Mouse (Mus musculus) T-cell, adult 66 days (primary cell): ENCODE results near the gene Ift74. TPM values are rescaled to one million over a fixed set of nuclear protein-coding genes. Genes with fewer than 3 reads are reported as not detected.

Experiments
- total RNA-seq, 2 experiments: library from RNA; stranded (reverse); gene quantifications; 3 replicates in 1 of 2; 4 replicates in 1 of 2; pipeline ENCODE4 v1.2.4; 2023

Gene Ift74
- 1 to 10 TPM; 3.3 to 3.5 TPM for total RNA-seq

DNA sequence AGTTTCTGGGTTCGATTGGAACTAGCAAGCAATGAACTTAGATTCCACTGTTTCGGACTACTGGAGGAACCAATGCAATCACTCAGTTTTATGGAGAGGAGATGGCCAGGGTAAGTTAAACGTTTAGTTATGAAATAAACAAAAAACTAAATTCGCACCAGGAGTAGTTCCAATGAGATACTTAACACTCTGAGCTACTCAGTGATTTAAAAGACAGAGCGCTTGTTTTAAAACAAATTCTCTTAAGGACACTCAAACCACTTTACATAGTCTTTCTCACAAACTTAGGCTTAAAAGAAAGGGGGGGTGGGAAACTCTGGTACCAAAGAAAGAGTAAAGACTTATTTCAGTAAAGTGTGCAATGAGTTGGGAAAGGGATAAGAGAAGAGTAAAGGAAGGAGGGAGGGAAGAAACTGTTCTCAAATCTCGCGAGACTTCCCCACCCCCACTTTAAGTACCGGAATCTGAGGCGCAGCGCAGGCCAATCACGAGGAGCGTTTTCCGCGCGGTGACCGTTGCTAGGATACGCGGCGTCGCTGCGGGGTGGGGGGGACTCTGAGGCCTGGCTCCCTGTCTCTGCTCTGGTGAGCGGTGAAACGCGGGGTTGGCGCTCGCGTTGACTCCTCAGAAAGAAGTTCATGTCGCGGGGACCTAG lies at the start of gene Ift74:
Gene Ift74, plus strand, starts transcription at position 520 of the 655 bp plus-strand sequence.

GRCm38 (mm10) chr4:94603031-94603629 lies 11.2 kb upstream of the Ift74 start, which contains the start of gene Plaa:
Gene Plaa (minus strand): TSS chr4:94603244.

GRCm38 (mm10) chr4:94649920-94650319 lies 35.6 kb downstream of the Ift74 start, which contains the start of gene Lrrc19:
Gene Lrrc19 (minus strand): TSS chr4:94650144.

GRCm38 (mm10) chr4:94738838-94739731 lies 124.8 kb downstream of the Ift74 start, which contains the start of gene Tek:
Gene Tek (plus strand): TSS chr4:94739289.

Other genes with a start within 250 kb of the Ift74 start
- not detected for gene Gm10306, start 57.9 kb upstream of the Ift74 start, total RNA-seq
- gene Caap1, start 57.7 kb upstream of the Ift74 start, total RNA-seq: 10 to 100 TPM; 10.6 to 13.2 TPM
- 10 to 100 TPM; 54.0 to 58.4 TPM for gene Plaa, start 11.2 kb upstream of the Ift74 start, total RNA-seq
- not detected for gene Lrrc19, start 35.7 kb downstream of the Ift74 start, total RNA-seq
- under 1 TPM in 1 of 2 experiments, not detected in 1; 0.29 TPM for gene Tek, start 124.8 kb downstream of the Ift74 start, total RNA-seq